Mouse (Mus musculus) bone marrow macrophage, adult 2 months (primary cell): ENCODE measurements around the gene Cnnm3. TPM values are rescaled to one million over a fixed set of nuclear protein-coding genes. Genes with fewer than 3 reads are reported as not detected.

Experiments used
- H3K27ac ChIP-seq: 2 replicates; pipeline ENCODE4 v1.5.1; 2012; ENCODE audit warnings: low read depth, low read length; ENCODE audit not compliant: insufficient read depth
- H3K4me1 ChIP-seq: 2 replicates; pipeline ENCODE4 v1.6.1; 2012; ENCODE audit warnings: low read length; ENCODE audit not compliant: control insufficient read depth, insufficient read depth
- H3K4me3 ChIP-seq: 2 replicates; pipeline ENCODE4 v1.5.1; 2012; ENCODE audit warnings: mild to moderate bottlenecking, low read length, moderate library complexity; ENCODE audit not compliant: insufficient read depth
- CTCF ChIP-seq: IDR thresholded peaks from 2 replicates; pipeline ENCODE4 v1.5.1; 2012; ENCODE audit warnings: low read depth, mild to moderate bottlenecking, low read length, moderate library complexity
- POLR2A ChIP-seq: IDR thresholded peaks from 2 replicates; pipeline ENCODE4 v1.6.1; 2012; ENCODE audit warnings: mild to moderate bottlenecking, low read depth, low read length, borderline replicate concordance
- polyA plus RNA-seq: library from polyadenylated mRNA; stranded (reverse); fragments of >200 nt; gene quantifications from 2 replicates; pipeline ENCODE4 v1.2.4, GENCODE M21; 2012; ENCODE audit not compliant: missing spikeins, insufficient read depth, insufficient read length

Gene Cnnm3
- polyA plus RNA-seq, 1 experiment: 22.9 TPM

GRCm38 (mm10) chr1:36496719-36497118 lies 14.9 kb upstream of the Cnnm3 start:
- Histone ChIP-seq H3K27ac (no peak overlapping the region), H3K4me1 (peaks cover 3% of the 10 kb centered on the region; the same call in 1 of the 2 replicates), H3K4me3 (no peak overlapping the region)
- TF ChIP-seq CTCF (no peak), POLR2A (no peak)

- TF ChIP-seq CTCF (no peak), POLR2A (no peak)
- Histone ChIP-seq H3K4me1 (peaks cover 2% of the 10 kb centered on the region; the same call in 1 of the 2 replicates), H3K27ac (no peak overlapping the region)
Observed at GRCm38 (mm10) chr1:36497312-36497711, 14.4 kb upstream of the Cnnm3 start.

GRCm38 (mm10) chr1:36501261-36501660 lies 10.4 kb upstream of the Cnnm3 start:
- TF ChIP-seq POLR2A (no peak), CTCF (peak; percentile 81)
- no peaks in the 10 kb centered on the region for H3K4me1 ChIP-seq
- H3K4me3 ChIP-seq: no peak overlapping the region
- no peak overlapping the region for H3K27ac ChIP-seq

More at GRCm38 (mm10) chr1:36497312-36497711, 14.4 kb upstream of the Cnnm3 start:
- H3K4me3 ChIP-seq: no peak overlapping the region

- Histone ChIP-seq H3K4me3 (no peak overlapping the region), H3K27ac (peak overlapping the region; percentile 38; the same call in 1 of the 2 replicates), H3K4me1 (peaks cover 18% of the 10 kb centered on the region)
- no peak for TF ChIP-seq POLR2A
- TF ChIP-seq CTCF: no peak
Observed at GRCm38 (mm10) chr1:36508238-36508637, 3.4 kb upstream of the Cnnm3 start.

GRCm38 (mm10) chr1:36512089-36512965 lies 660 bp downstream of the Cnnm3 start:
- TF ChIP-seq POLR2A (no peak), CTCF (no peak)
- peaks cover 20% of the 10 kb centered on the region for H3K4me1 ChIP-seq
- peak overlapping the region; percentile 63 for H3K4me3 ChIP-seq
- peak overlapping the region; percentile 57 for H3K27ac ChIP-seq

GRCm38 (mm10) chr1:36512966-36513280 lies 1.3 kb downstream of the Cnnm3 start:
- no peak overlapping the region for H3K27ac ChIP-seq
- peaks cover 16% of the 10 kb centered on the region for H3K4me1 ChIP-seq
- peak overlapping the region; percentile 63 for H3K4me3 ChIP-seq
- TF ChIP-seq POLR2A (no peak), CTCF (no peak)

- H3K4me1 ChIP-seq: peaks cover 14% of the 10 kb centered on the region
- H3K27ac ChIP-seq: no peak overlapping the region
- H3K4me3 ChIP-seq: peak overlapping the region; percentile 63
- TF ChIP-seq POLR2A (no peak), CTCF (no peak)
Observed at GRCm38 (mm10) chr1:36513310-36513709, 1.6 kb downstream of the Cnnm3 start.

GRCm38 (mm10) chr1:36513718-36514117 lies 2.1 kb downstream of the Cnnm3 start:
- Histone ChIP-seq H3K4me3 (no peak overlapping the region), H3K4me1 (peaks cover 13% of the 10 kb centered on the region), H3K27ac (no peak overlapping the region)
- TF ChIP-seq CTCF (peak; percentile 44), POLR2A (no peak)

GRCm38 (mm10) chr1:36518259-36518658 lies 6.6 kb downstream of the Cnnm3 start:
- Histone ChIP-seq H3K27ac (no peak overlapping the region), H3K4me1 (peaks cover 5% of the 10 kb centered on the region), H3K4me3 (no peak overlapping the region)
- TF ChIP-seq CTCF: no peak
- TF ChIP-seq POLR2A: no peak

GRCm38 (mm10) chr1:36519626-36520025 lies 8.0 kb downstream of the Cnnm3 start:
- Histone ChIP-seq H3K27ac (no peak overlapping the region), H3K4me1 (peaks cover 2% of the 10 kb centered on the region; the same call in 1 of the 2 replicates), H3K4me3 (no peak overlapping the region)
- TF ChIP-seq CTCF: no peak
- TF ChIP-seq POLR2A: no peak
